Mouse (Mus musculus): ENCODE measurements at regions not wholly inside any gene's neighbourhood (a gene's known extent, or its start where the extent isn't known, plus 50 kb on each side); places are given as distances from the start of the nearest gene placed in this dataset.

DNA sequence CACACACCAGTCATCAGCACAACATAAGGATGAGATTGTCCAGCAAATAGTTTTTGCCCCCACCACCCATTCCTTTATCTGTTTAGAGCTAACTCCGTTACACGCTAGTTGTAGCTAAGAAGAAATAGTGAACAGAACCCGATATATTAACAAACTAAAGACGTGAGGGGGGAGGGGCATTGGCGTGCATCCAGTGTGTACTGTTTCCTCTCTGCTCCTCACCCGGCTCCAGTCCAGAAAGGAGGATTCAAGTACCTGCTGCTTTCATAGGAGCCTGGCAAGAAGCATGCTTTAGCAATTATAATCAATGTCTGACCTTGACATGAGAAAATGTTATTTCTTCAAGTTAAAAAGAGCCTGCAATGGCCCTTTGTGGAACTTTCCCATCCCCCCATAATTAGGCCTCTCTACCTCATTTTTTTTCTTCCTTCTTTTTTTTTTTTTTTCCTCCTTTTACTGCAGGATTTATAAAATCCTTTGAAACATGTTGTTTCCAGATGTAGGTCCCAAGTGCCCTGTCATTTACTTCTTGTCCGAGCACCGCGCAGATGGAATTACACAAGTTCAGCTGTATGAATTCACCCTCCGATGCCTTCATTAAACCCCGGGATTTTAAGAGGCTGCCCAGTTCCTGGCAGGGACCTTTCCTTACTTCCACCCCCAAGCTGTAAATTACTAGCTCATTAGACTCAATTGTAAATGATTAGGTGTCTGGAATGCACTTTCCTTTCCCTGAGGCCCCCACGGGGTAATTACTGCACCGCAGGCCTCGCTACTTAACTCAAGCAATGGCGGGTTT, 116.6 kb upstream of the Lpar1 start:
- DNase-seq (ENCODE audit: low spot score), result peak; percentile 92
- Histone ChIP-seq H3K9ac (ENCODE audit: low read depth, low read length) (peak overlapping the region; percentile 38; the same call in 1 of the 2 replicates), H3K4me2 (ENCODE audit: low read depth, low read length) (peak overlapping the region; percentile 45), H3K9me3 (ENCODE audit: control insufficient read depth, low read length) (no peaks in the 10 kb centered on the region), H3K4me1 (ENCODE audit: control insufficient read depth, insufficient read depth, low read length) (peaks cover 39% of the 10 kb centered on the region), H3K27me3 (replicated peaks; ENCODE audit: control insufficient read depth, insufficient read depth, low read length) (no peaks in the 10 kb centered on the region), H3K27ac (replicated peaks; ENCODE audit: low read depth, low read length) (peak overlapping the region; percentile 85), H3K36me3 (ENCODE audit: control insufficient read depth, insufficient read depth, low read length) (no peaks in the 10 kb centered on the region), H3K4me3 (ENCODE audit: low read depth, low read length) (peak overlapping the region; percentile 6)
- ATAC-seq (ENCODE audit: low read depth), result peak; percentile 74
- WGBS, result 11% methylated on average over 15 of the region's 15 CpGs

DNA sequence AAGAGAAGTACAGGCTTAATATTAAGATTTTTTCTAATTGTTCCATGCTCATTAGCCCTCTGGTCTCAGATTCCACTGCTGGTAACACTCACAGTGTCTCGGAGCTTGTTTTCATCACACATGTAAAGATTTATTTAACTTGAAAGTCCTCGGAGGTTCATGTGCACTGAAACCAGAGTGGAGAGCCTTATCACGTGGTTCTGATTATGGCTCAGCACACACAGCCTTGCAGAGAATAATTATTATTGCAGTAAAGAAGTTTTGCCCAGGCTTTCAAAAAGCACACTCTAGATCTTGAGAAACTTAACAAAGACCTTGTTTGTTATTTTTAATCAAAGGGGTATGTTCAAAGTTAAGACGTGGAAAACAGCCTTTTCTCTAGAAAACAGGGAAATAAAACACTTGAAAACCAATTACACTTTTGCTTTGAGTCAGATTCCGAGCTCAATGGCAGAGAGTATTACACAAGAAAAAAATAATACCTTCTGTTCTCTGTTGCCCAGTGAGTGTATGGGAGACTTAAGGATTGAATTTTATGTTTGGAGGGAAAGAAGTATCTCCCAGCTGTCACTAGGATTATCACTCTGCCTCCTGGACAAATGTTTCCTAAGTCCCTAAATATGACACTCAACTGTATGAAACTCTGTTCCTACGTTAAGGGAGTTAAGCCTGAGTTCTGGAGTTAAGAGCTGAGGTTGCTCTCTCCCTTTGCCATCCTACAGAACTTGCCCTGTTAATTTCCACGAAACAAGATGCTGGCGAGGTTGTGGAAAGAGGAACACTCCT, 114.9 kb upstream of the Lpar1 start:
- H3K27me3 ChIP-seq (replicated peaks; ENCODE audit: control insufficient read depth, insufficient read depth, low read length), result no peaks in the 10 kb centered on the region
- no peaks in the 10 kb centered on the region for H3K9me3 ChIP-seq (ENCODE audit: control insufficient read depth, low read length)
- H3K4me3 ChIP-seq (ENCODE audit: low read depth, low read length), result no peak overlapping the region
- H3K4me1 ChIP-seq (ENCODE audit: control insufficient read depth, insufficient read depth, low read length), result peaks cover 45% of the 10 kb centered on the region
- ATAC-seq (ENCODE audit: low read depth) (peak; percentile 49), DNase-seq (ENCODE audit: low spot score) (peak; percentile 80)
- 27% methylated on average over 8 of the region's 8 CpGs for WGBS
- peak overlapping the region; percentile 85 for H3K27ac ChIP-seq (replicated peaks; ENCODE audit: low read depth, low read length)
- H3K4me2 ChIP-seq (ENCODE audit: low read depth, low read length), result peak overlapping the region; percentile 18; the same call in 1 of the 2 replicates
- H3K36me3 ChIP-seq (ENCODE audit: control insufficient read depth, insufficient read depth, low read length), result no peaks in the 10 kb centered on the region
- H3K9ac ChIP-seq (ENCODE audit: low read depth, low read length), result no peak overlapping the region

DNA sequence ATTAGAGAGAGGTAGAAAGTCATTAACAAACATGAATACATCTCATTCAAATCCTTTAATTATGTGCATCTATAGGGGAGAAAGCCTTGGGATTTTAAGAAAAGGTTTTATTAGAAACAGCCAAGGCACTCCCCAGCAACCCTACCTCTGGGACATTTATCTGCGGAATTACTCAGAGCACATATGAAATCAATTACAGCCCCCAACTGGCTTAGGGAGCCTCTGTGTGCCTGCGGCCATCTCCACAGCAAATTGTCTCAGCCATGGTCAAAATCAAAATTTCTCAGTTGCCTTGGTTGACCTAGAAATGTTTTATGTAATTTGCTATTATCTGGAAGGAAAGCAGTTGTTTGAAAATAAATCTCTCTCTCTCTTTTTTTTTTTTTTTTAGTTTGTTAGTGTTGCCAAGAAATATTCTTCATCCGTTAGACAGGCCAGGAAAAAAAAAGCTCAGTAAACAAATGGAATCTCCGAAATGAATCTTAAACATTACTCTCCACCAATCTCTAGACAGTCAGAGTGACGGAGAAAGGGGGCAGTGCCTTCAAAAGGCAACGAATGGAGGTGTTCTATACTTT, 110.0 kb upstream of the Lpar1 start:
- H3K27ac ChIP-seq (replicated peaks; ENCODE audit: low read depth, low read length), result peak overlapping the region; percentile 31
- ATAC-seq (ENCODE audit: low read depth) (peak; percentile 78), DNase-seq (ENCODE audit: low spot score) (peak; percentile 92)
- 29% methylated on average over 6 of the region's 6 CpGs for WGBS
- no peak overlapping the region for H3K9ac ChIP-seq (ENCODE audit: low read depth, low read length)
- peaks cover 43% of the 10 kb centered on the region for H3K4me1 ChIP-seq (ENCODE audit: control insufficient read depth, insufficient read depth, low read length)
- no peak overlapping the region for H3K4me3 ChIP-seq (ENCODE audit: low read depth, low read length)
- no peaks in the 10 kb centered on the region for H3K27me3 ChIP-seq (replicated peaks; ENCODE audit: control insufficient read depth, insufficient read depth, low read length)
- no peak overlapping the region for H3K4me2 ChIP-seq (ENCODE audit: low read depth, low read length)
- no peaks in the 10 kb centered on the region for H3K36me3 ChIP-seq (ENCODE audit: control insufficient read depth, insufficient read depth, low read length)
- no peaks in the 10 kb centered on the region for H3K9me3 ChIP-seq (ENCODE audit: control insufficient read depth, low read length)

DNA sequence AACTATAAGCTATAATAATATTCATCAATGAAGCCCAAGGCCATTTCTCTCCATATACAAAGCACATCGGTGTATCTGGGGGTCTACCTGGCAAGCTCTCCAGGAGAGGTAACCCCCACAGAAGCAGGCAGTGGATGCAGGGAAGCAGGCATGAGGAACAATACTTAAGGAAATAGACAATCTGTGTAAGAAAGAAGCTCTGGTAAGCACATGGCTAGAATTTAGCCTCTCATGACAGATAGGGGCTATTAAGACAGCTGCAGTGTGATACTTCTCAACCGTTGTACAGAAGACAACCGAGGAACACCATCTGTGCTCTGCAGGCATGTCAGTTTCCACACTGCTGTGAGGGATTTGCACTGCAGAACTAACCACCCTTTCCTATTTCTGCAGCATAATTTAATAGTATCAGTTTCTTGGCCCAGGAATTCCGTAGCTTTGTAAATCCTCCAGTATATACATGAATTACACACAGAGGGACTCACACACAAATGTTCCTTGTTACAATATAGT, 108.1 kb upstream of the Lpar1 start:
- no peak overlapping the region for H3K9ac ChIP-seq (ENCODE audit: low read depth, low read length)
- peaks cover 36% of the 10 kb centered on the region for H3K4me1 ChIP-seq (ENCODE audit: control insufficient read depth, insufficient read depth, low read length)
- peak overlapping the region; percentile 31 for H3K27ac ChIP-seq (replicated peaks; ENCODE audit: low read depth, low read length)
- H3K27me3 ChIP-seq (replicated peaks; ENCODE audit: control insufficient read depth, insufficient read depth, low read length), result no peaks in the 10 kb centered on the region
- H3K4me2 ChIP-seq (ENCODE audit: low read depth, low read length), result no peak overlapping the region
- 38% methylated on average over 4 of the region's 4 CpGs for WGBS
- DNase-seq (ENCODE audit: low spot score) (peak; percentile 86), ATAC-seq (ENCODE audit: low read depth) (peak; percentile 69; the same call in 1 of the 2 replicates)
- H3K9me3 ChIP-seq (ENCODE audit: control insufficient read depth, low read length), result no peaks in the 10 kb centered on the region
- H3K36me3 ChIP-seq (ENCODE audit: control insufficient read depth, insufficient read depth, low read length), result no peaks in the 10 kb centered on the region
- no peak overlapping the region for H3K4me3 ChIP-seq (ENCODE audit: low read depth, low read length)

DNA sequence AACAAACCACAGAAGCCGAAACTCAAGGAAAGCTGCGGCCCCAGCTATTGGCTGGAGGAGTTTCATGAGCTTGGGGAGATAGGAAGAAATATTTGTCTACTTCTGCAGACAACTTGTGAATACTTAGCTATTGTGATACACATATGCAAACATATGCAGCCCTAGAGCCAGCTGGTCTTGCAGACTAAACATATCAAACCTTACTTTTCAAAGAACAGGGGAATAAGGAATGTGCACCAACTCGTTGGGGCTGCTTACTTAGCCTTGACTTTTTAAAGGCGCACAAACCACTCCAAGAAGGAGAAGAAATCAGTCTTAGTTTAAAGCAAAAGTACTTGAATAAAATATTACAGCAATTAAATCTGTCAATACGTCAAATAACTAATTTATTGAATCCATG, 106.8 kb upstream of the Lpar1 start:
- Histone ChIP-seq H3K9ac (ENCODE audit: low read depth, low read length) (0 out of 2 replicates have a peak overlapping the region, but pooled peaks have one; percentile 8), H3K36me3 (ENCODE audit: control insufficient read depth, insufficient read depth, low read length) (no peaks in the 10 kb centered on the region), H3K4me2 (ENCODE audit: low read depth, low read length) (no peak overlapping the region), H3K27ac (replicated peaks; ENCODE audit: low read depth, low read length) (peak overlapping the region; percentile 71), H3K27me3 (replicated peaks; ENCODE audit: control insufficient read depth, insufficient read depth, low read length) (no peaks in the 10 kb centered on the region), H3K9me3 (ENCODE audit: control insufficient read depth, low read length) (no peaks in the 10 kb centered on the region), H3K4me3 (ENCODE audit: low read depth, low read length) (no peak overlapping the region), H3K4me1 (ENCODE audit: control insufficient read depth, insufficient read depth, low read length) (peaks cover 36% of the 10 kb centered on the region)
- no peak for ATAC-seq (ENCODE audit: low read depth)
- WGBS, result 43% methylated on average over 5 of the region's 5 CpGs
- peak; percentile 79 for DNase-seq (ENCODE audit: low spot score)

DNA sequence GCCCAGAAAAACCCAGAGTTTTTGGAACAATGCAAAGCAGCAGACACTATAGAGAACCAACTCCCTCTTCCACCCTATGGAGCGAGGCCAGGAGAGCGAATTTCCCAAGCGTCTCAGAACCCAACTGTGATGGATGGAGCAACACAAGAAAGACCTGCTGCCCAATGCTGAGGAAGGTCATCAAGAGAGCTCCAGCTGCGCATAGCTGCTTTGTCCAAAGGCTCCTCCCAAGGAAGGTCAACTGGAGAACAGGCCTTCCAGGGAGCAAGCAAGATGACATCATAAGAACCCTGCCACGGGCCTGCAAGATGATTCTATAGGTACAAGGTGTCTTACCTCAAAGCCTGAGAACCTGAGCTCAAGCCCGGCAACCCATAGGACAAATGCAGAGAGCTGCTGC, 104.5 kb upstream of the Lpar1 start:
- peaks cover 26% of the 10 kb centered on the region for H3K4me1 ChIP-seq (ENCODE audit: control insufficient read depth, insufficient read depth, low read length)
- H3K27ac ChIP-seq (replicated peaks; ENCODE audit: low read depth, low read length), result no peak overlapping the region
- H3K9me3 ChIP-seq (ENCODE audit: control insufficient read depth, low read length), result no peaks in the 10 kb centered on the region
- no peak overlapping the region for H3K4me2 ChIP-seq (ENCODE audit: low read depth, low read length)
- H3K9ac ChIP-seq (ENCODE audit: low read depth, low read length), result no peak overlapping the region
- no peak overlapping the region for H3K4me3 ChIP-seq (ENCODE audit: low read depth, low read length)
- no peaks in the 10 kb centered on the region for H3K27me3 ChIP-seq (replicated peaks; ENCODE audit: control insufficient read depth, insufficient read depth, low read length)
- DNase-seq (ENCODE audit: low spot score), result no peak
- 74% methylated on average over 6 of the region's 6 CpGs for WGBS
- ATAC-seq (ENCODE audit: low read depth), result no peak
- H3K36me3 ChIP-seq (ENCODE audit: control insufficient read depth, insufficient read depth, low read length), result no peaks in the 10 kb centered on the region

DNA sequence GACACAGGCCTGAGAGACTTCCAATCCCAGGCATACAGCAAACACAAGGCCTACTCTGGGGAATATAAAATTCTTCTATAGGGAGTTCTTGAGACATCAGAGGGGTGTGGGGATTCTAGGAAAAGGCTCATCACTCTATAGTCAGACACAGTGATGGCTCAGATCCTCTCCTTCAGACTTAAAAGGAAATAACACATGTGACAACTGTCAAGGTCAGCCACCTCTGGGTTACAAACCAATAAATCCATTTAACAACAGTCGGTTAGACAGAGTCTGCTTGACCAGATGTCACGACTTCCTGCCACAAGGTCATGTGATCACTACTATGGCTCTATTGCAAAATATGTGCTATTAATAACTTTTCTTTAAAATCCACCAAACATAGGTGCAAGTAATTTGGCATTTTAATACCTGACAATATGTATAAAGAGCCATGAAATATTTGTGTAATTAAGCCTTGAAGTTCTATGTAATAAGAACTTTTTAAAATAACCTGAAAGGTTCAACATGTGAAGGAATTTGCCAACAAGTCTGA, 94.1 kb upstream of the Lpar1 start:
- Histone ChIP-seq H3K27ac (replicated peaks; ENCODE audit: low read depth, low read length) (no peak overlapping the region), H3K4me1 (ENCODE audit: control insufficient read depth, insufficient read depth, low read length) (no peaks in the 10 kb centered on the region; the same call in 1 of the 2 replicates), H3K27me3 (replicated peaks; ENCODE audit: control insufficient read depth, insufficient read depth, low read length) (no peaks in the 10 kb centered on the region), H3K36me3 (ENCODE audit: control insufficient read depth, insufficient read depth, low read length) (no peaks in the 10 kb centered on the region), H3K9me3 (ENCODE audit: control insufficient read depth, low read length) (no peaks in the 10 kb centered on the region), H3K4me2 (ENCODE audit: low read depth, low read length) (no peak overlapping the region), H3K4me3 (ENCODE audit: low read depth, low read length) (no peak overlapping the region), H3K9ac (ENCODE audit: low read depth, low read length) (no peak overlapping the region)
- no peak for ATAC-seq (ENCODE audit: low read depth)
- 62% methylated on average over 2 of the region's 2 CpGs for WGBS
- no peak for DNase-seq (ENCODE audit: low spot score)

DNA sequence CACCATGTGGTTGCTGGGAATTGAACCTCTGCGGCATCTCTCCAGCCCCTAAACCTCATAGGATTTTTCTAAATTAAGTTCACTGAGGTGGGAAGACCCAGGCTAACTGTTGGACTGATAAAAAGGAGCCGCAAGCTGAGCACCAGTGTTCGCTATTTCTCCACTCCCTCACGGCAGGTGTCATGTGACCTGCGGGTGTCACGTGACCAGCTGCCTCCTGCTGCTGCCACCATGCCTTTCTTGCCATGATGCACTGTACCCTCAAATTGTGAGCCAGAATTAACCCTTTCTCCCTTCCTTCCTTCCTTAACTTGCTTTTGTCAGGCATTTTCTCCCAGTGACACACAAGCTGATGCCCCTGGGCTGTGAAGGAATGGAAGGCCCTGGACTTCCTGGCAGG, 93.1 kb upstream of the Lpar1 start:
- Histone ChIP-seq H3K4me2 (ENCODE audit: low read depth, low read length) (no peak overlapping the region), H3K9me3 (ENCODE audit: control insufficient read depth, low read length) (no peaks in the 10 kb centered on the region), H3K9ac (ENCODE audit: low read depth, low read length) (no peak overlapping the region), H3K4me1 (ENCODE audit: control insufficient read depth, insufficient read depth, low read length) (no peaks in the 10 kb centered on the region), H3K27ac (replicated peaks; ENCODE audit: low read depth, low read length) (no peak overlapping the region), H3K36me3 (ENCODE audit: control insufficient read depth, insufficient read depth, low read length) (no peaks in the 10 kb centered on the region), H3K4me3 (ENCODE audit: low read depth, low read length) (no peak overlapping the region), H3K27me3 (replicated peaks; ENCODE audit: control insufficient read depth, insufficient read depth, low read length) (no peaks in the 10 kb centered on the region)
- ATAC-seq (ENCODE audit: low read depth) (no peak), DNase-seq (ENCODE audit: low spot score) (no peak)
- 96% methylated on average over 6 of the region's 6 CpGs for WGBS

Measured in embryonic facial prominence, embryonic 14.5 days (tissue).